Mouse (Mus musculus) intestine, embryonic 16.5 days (tissue): ENCODE data around the gene Laptm5. TPM values are rescaled to one million over a fixed set of nuclear protein-coding genes. Genes with fewer than 3 reads are reported as not detected.

Experiments
- ATAC-seq: fragments of 200-750 bp; cut with Nextera tagmentation; 2 replicates; pipeline ENCODE4 v1.8.0; 2017; ENCODE audit warnings: moderate TSS enrichment, moderate library complexity
- H3K27ac ChIP-seq: fragments of 300-500 bp; sonication (generic); 2 replicates; pipeline ENCODE4 v1.5.1; 2014; ENCODE audit warnings: mild to moderate bottlenecking, low read length
- H3K27me3 ChIP-seq: fragments of 300-500 bp; sonication (generic); replicated peaks from 2 replicates; pipeline ENCODE4 v1.6.1; 2014; ENCODE audit warnings: low read length, control low read depth, mixed read lengths; ENCODE audit not compliant: control insufficient read depth, insufficient read depth
- H3K36me3 ChIP-seq: fragments of 300-500 bp; sonication (generic); 2 replicates; pipeline ENCODE4 v1.6.1; 2014; ENCODE audit warnings: low read length, control low read depth; ENCODE audit not compliant: control insufficient read depth, insufficient read depth
- H3K4me1 ChIP-seq: fragments of 300-500 bp; sonication (generic); 2 replicates; pipeline ENCODE4 v1.6.1; 2014; ENCODE audit warnings: low read length, control low read depth, mixed read lengths; ENCODE audit not compliant: control insufficient read depth, insufficient read depth
- H3K4me2 ChIP-seq: fragments of 300-500 bp; sonication (generic); 2 replicates; pipeline ENCODE4 v1.6.1; 2014; ENCODE audit warnings: low read depth, low read length, control low read depth
- H3K4me3 ChIP-seq: fragments of 300-500 bp; sonication (generic); 2 replicates; pipeline ENCODE4 v1.5.1; 2014; ENCODE audit warnings: mild to moderate bottlenecking, low read length
- H3K9ac ChIP-seq: fragments of 300-500 bp; sonication (generic); 2 replicates; pipeline ENCODE4 v1.6.1; 2014; ENCODE audit warnings: low read depth, low read length
- H3K9me3 ChIP-seq: fragments of 300-500 bp; sonication (generic); 2 replicates; pipeline ENCODE4 v1.6.1; 2016; ENCODE audit warnings: low read length, control low read depth; ENCODE audit not compliant: control insufficient read depth
- WGBS: fragments of 180-500 bp; shearing (Covaris S2); extraction: QIAGEN DNeasy Blood & Tissue Kit; methylation state at CpG from one replicate; pipeline ENCODE4 v1.1.7; 2014; 5-methylcytosine and 5-hydroxymethylcytosine counted together
- polyA plus RNA-seq: library from polyadenylated mRNA; unstranded; fragments of >200 nt; fragmentation: Nextera tagmentation; extraction: Ambion mirVana; gene quantifications from 2 replicates; pipeline ENCODE4 v1.2.1, GENCODE M21; 2015

Gene Laptm5
- polyA plus RNA-seq, 1 experiment from 2014 or later, result 38.7 TPM

- H3K4me1 ChIP-seq, result no peaks in the 10 kb centered on the region
- H3K27ac ChIP-seq, result no peak overlapping the region
- no peak overlapping the region for H3K4me2 ChIP-seq
- H3K36me3 ChIP-seq, result no peaks in the 10 kb centered on the region
- H3K9me3 ChIP-seq, result no peaks in the 10 kb centered on the region
- H3K4me3 ChIP-seq, result 0 out of 2 replicates have a peak overlapping the region, but pooled peaks have one; percentile 10
- no peaks in the 10 kb centered on the region for H3K27me3 ChIP-seq
- H3K9ac ChIP-seq, result 0 out of 2 replicates have a peak overlapping the region, but pooled peaks have one; percentile 23
- no peak for ATAC-seq
- WGBS, result 67% methylated on average over 7 of the region's 7 CpGs
Observed at GRCm38 (mm10) chr4:130914527-130914926, 1.6 kb downstream of the Laptm5 start.

DNA sequence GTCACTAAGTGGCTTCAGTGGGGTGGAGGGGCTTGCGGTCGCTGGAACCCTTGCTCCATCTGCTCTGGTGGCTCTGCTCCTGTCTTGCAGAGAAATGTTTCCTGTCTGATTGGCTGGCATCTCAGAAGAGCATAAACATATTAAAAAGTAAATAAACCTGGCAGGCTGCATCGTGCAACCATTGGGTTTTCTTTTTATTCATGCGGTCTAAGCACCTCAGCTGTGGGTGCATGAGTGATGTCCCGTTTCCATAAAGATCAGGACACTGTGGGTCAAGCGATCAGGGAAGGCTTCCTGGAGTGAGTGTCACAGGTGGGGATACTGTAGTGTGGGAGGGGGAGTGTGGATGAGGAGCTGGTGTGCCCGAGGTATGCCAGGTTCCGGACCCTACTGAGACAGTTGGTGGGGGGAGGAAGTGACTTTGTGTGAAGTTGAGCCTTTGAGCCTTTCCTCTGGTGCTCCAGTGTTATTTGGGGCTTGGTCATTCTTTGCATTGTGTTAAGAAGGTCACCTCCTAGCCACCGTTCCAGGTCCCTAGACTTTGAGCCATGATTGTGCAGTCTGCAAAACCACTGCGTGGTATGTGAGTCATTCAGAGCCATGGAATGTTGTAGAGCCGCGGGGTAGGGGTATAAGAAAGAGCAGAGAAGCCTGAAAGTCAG, 2.2 kb downstream of the Laptm5 start:
- Histone ChIP-seq H3K27ac (no peak overlapping the region), H3K4me1 (no peaks in the 10 kb centered on the region), H3K27me3 (no peaks in the 10 kb centered on the region), H3K4me3 (peak overlapping the region; percentile 10; the same call in 1 of the 2 replicates), H3K9me3 (no peaks in the 10 kb centered on the region), H3K36me3 (no peaks in the 10 kb centered on the region), H3K4me2 (no peak overlapping the region), H3K9ac (0 out of 2 replicates have a peak overlapping the region, but pooled peaks have one; percentile 23)
- WGBS, result 60% methylated on average over 12 of the region's 12 CpGs
- ATAC-seq, result no peak

DNA sequence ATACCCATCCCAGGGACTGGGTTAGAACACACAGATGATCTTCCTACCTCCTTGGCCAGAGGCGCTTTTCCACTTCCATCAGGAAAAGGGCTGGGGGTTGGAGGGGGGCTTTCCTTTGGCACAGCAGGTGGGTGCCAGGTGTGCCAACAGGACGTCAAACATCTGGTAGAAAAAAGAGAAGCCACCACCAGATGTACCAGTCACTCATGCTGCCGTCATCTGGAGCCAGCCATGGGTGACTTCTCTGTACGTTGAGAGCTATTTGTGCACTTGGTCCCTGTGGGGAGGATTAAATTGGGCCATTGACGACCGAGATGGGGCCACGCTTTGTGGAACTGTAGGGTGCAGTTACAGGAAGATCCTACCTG, 2.7 kb downstream of the Laptm5 start:
- H3K4me2 ChIP-seq, result no peak overlapping the region
- no peaks in the 10 kb centered on the region for H3K4me1 ChIP-seq
- no peaks in the 10 kb centered on the region for H3K9me3 ChIP-seq

DNA sequence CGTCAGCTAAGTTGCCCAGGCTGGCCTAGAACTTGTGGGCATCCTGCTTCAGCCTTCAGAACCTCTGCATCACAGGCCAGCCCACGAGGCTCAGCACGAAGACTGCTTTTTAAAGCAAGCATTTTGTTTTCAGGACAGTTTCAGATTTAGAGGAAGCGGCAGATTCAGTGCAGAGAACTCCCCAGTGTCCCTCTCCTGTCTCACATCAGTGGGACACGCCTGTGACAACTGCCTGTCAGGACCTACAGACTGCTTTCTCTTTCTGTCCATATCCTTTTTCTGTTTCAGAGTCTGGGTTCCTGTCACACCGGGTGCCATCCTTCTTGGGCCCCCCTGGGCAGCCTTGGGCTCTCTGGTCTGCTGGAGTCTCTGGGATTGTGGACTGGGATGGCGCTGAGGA, 3.7 kb downstream of the Laptm5 start:
- WGBS, result 81% methylated on average over 7 of the region's 7 CpGs
- Histone ChIP-seq H3K4me2 (no peak overlapping the region), H3K27ac (no peak overlapping the region), H3K9me3 (no peaks in the 10 kb centered on the region), H3K27me3 (no peaks in the 10 kb centered on the region), H3K4me1 (no peaks in the 10 kb centered on the region), H3K4me3 (no peak overlapping the region), H3K9ac (no peak overlapping the region), H3K36me3 (no peaks in the 10 kb centered on the region)
- ATAC-seq, result no peak

More for the DNA sequence above, 2.7 kb downstream of the Laptm5 start:
- no peak overlapping the region for H3K27ac ChIP-seq
- no peak overlapping the region for H3K9ac ChIP-seq
- ATAC-seq, result no peak
- H3K4me3 ChIP-seq, result no peak overlapping the region
- H3K27me3 ChIP-seq, result no peaks in the 10 kb centered on the region
- 66% methylated on average over 7 of the region's 7 CpGs for WGBS
- no peaks in the 10 kb centered on the region for H3K36me3 ChIP-seq

- 73% methylated on average over 4 of the region's 4 CpGs for WGBS
Observed at GRCm38 (mm10) chr4:130917564-130917963, 4.6 kb downstream of the Laptm5 start.

DNA sequence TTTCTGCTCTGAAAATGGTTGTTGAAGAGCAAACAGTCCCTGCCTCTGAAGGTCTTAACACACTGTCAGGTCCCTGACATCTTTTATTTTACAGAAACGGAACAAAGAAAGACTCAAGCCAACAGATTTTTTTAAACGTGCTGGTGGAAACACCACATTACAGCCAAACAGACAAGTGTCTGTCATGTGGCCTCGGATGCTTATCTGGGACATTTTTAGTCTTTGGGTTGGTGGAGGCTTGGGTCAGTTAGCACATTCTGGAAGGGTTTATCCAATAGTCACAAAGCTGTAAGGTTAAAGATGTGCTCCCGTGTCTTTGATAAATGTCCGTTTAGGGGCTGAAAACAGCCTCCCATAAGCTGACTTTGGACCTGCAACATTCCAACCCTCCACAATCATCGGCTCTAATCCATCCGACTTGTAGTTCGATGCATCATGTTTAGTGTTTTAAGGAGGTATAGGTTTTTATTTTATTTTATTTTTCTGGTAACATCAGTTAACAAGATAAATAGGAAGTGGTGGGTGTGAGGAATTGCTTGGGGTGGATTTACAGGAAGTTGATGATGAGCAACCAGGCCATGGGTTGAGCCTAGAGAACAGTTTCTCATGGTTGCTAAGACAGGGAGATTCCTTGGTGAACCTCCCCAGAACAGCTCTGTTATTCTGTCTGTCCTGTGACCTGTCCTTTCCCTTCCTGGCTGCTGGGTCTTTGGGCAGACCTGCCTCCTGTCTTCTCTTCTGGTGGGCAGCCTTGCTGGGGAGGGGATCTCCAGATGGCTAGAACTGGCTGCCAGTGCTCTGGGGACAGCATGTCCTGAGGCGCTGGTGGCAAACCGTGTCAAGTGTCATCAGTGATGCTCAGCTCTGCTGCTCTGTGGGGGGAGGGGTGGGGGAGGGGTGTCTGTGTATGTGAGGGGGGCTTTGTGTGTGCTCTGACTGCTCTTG, 6.2 kb downstream of the Laptm5 start:
- H3K4me3 ChIP-seq, result no peak overlapping the region
- ATAC-seq, result no peak
- no peaks in the 10 kb centered on the region for H3K27me3 ChIP-seq
- no peak overlapping the region for H3K27ac ChIP-seq
- no peak overlapping the region for H3K4me2 ChIP-seq
- no peaks in the 10 kb centered on the region for H3K36me3 ChIP-seq
- no peaks in the 10 kb centered on the region for H3K4me1 ChIP-seq
- H3K9ac ChIP-seq, result no peak overlapping the region
- no peaks in the 10 kb centered on the region for H3K9me3 ChIP-seq
- WGBS, result 69% methylated on average over 10 of the region's 10 CpGs

More at GRCm38 (mm10) chr4:130917564-130917963, 4.6 kb downstream of the Laptm5 start:
- Histone ChIP-seq H3K27me3 (no peaks in the 10 kb centered on the region), H3K27ac (no peak overlapping the region), H3K4me1 (no peaks in the 10 kb centered on the region), H3K9me3 (no peaks in the 10 kb centered on the region), H3K9ac (no peak overlapping the region), H3K4me3 (no peak overlapping the region), H3K4me2 (no peak overlapping the region), H3K36me3 (no peaks in the 10 kb centered on the region)
- no peak for ATAC-seq

- Histone ChIP-seq H3K9me3 (no peaks in the 10 kb centered on the region), H3K4me1 (no peaks in the 10 kb centered on the region), H3K4me3 (no peak overlapping the region), H3K27ac (no peak overlapping the region), H3K27me3 (no peaks in the 10 kb centered on the region), H3K36me3 (no peaks in the 10 kb centered on the region), H3K9ac (no peak overlapping the region), H3K4me2 (no peak overlapping the region)
- ATAC-seq, result no peak
- 63% methylated on average over 9 of the region's 9 CpGs for WGBS
Observed at GRCm38 (mm10) chr4:130919750-130920356, 6.9 kb downstream of the Laptm5 start.

GRCm38 (mm10) chr4:130920951-130921693, 8.2 kb downstream of the Laptm5 start:
- Histone ChIP-seq H3K36me3 (no peaks in the 10 kb centered on the region), H3K4me1 (no peaks in the 10 kb centered on the region), H3K9me3 (no peaks in the 10 kb centered on the region), H3K27ac (no peak overlapping the region), H3K27me3 (no peaks in the 10 kb centered on the region), H3K4me3 (no peak overlapping the region), H3K9ac (no peak overlapping the region), H3K4me2 (no peak overlapping the region)
- WGBS, result 52% methylated on average over 12 of the region's 12 CpGs
- ATAC-seq, result no peak

DNA sequence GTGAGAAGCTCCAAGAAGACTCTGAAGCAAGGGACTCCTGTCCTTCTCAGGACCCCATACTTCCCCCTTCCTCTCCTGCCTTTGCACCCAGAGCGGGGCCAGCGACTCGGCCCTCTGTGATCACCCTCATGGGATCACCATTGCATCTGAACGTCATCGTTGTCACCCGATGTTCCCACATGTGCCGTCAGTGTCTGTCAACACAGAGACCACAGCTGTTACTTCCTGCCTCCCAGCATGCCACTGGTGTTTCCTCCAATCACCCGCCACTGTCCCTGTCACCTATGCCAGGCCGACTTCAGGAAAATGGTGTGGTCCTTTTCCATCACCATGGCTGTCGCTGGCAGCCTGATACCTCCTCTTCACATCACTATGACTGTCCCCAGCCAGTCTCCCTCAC, 9.1 kb downstream of the Laptm5 start:
- H3K27me3 ChIP-seq, result no peaks in the 10 kb centered on the region
- ATAC-seq, result no peak
- WGBS, result 76% methylated on average over 10 of the region's 10 CpGs
- no peaks in the 10 kb centered on the region for H3K36me3 ChIP-seq
- no peak overlapping the region for H3K27ac ChIP-seq
- no peak overlapping the region for H3K9ac ChIP-seq
- H3K4me3 ChIP-seq, result no peak overlapping the region
- H3K4me1 ChIP-seq, result no peaks in the 10 kb centered on the region
- no peaks in the 10 kb centered on the region for H3K9me3 ChIP-seq
- H3K4me2 ChIP-seq, result no peak overlapping the region
